Mouse (Mus musculus) spleen, adult 2 months (tissue): ENCODE measurements around the gene Nudt8. TPM values are rescaled to one million over a fixed set of nuclear protein-coding genes. Genes with fewer than 3 reads are reported as not detected.

Experiments used
- DNase-seq, 2 experiments: peaks; one replicate each; pipeline versions ENCODE4 v3.0.0 to v3.0.0-alpha.2; 2012 to 2021; ENCODE audit warnings: low spot score in 2 of 2, low read depth in 1 of 2
- H3K27ac ChIP-seq: fragments of 200-500 bp; 2 replicates; pipeline ENCODE4 v1.5.1; 2012; ENCODE audit warnings: low read length, inconsistent platforms; ENCODE audit not compliant: insufficient read depth
- H3K27me3 ChIP-seq: fragments of 200-500 bp; 2 replicates; pipeline ENCODE4 v1.6.1; 2012; ENCODE audit warnings: mild to moderate bottlenecking, moderate library complexity, low read length, inconsistent platforms; ENCODE audit not compliant: control insufficient read depth, insufficient read depth
- H3K36me3 ChIP-seq: fragments of 200-500 bp; 2 replicates; pipeline ENCODE4 v1.6.1; 2012; ENCODE audit warnings: mild to moderate bottlenecking, low read length, inconsistent platforms; ENCODE audit not compliant: control insufficient read depth, insufficient read depth
- H3K4me1 ChIP-seq: fragments of 200-500 bp; 2 replicates; pipeline ENCODE4 v1.6.1; 2011; ENCODE audit warnings: inconsistent platforms; ENCODE audit not compliant: control insufficient read depth, insufficient read depth, insufficient read length
- H3K4me3 ChIP-seq: fragments of 200-500 bp; 2 replicates; pipeline ENCODE4 v1.5.1; 2011; ENCODE audit warnings: mild to moderate bottlenecking, inconsistent platforms; ENCODE audit not compliant: insufficient read depth, insufficient read length; ENCODE audit errors: extremely low read depth
- CTCF ChIP-seq: fragments of 200-500 bp; IDR thresholded peaks from 2 replicates; pipeline ENCODE4 v1.5.1; 2011; ENCODE audit warnings: mild to moderate bottlenecking, inconsistent platforms; ENCODE audit not compliant: insufficient read depth, insufficient read length, insufficient replicate concordance; ENCODE audit errors: extremely low read depth
- POLR2A ChIP-seq: fragments of 200-500 bp; IDR thresholded peaks from 2 replicates; pipeline ENCODE4 v1.6.1; 2011; ENCODE audit warnings: low read depth, low read length, inconsistent platforms
- WGBS: fragments of 180-500 bp; shearing (Covaris S2); methylation state at CpG from one replicate; pipeline ENCODE4 v1.1.7; 2018; 5-methylcytosine and 5-hydroxymethylcytosine counted together
- polyA plus RNA-seq: library from polyadenylated mRNA; depleted of rRNA; stranded (reverse); fragments of >200 nt; gene quantifications from 2 replicates; pipeline ENCODE4 v1.2.3, GENCODE M21; 2012

The Nudt8 gene
- polyA plus RNA-seq, 1 experiment, result 18.5 TPM

GRCm38 (mm10) chr19:4012432-4013022 lies 12.1 kb downstream of the Nudt8 start, which contains the start of gene Ndufv1:
Ndufv1 (minus strand) TSS chr19:4012806.
- peak; percentile 92 for DNase-seq
- peak; percentile 72 for TF ChIP-seq POLR2A
- TF ChIP-seq CTCF, result peak; percentile 11; the same call in 1 of the 2 replicates
- H3K36me3 ChIP-seq, result peaks cover 13% of the 10 kb centered on the region
- under 1% methylated on average over 45 of the region's 45 CpGs for WGBS
- no peaks in the 10 kb centered on the region for H3K27me3 ChIP-seq
- H3K4me3 ChIP-seq, result peak within 1 kb of the TSS; percentile 84
- peaks cover 9% of the 10 kb centered on the region; the same call in 1 of the 2 replicates for H3K4me1 ChIP-seq
- H3K27ac ChIP-seq, result peak within 1 kb of the TSS; percentile 82

DNA sequence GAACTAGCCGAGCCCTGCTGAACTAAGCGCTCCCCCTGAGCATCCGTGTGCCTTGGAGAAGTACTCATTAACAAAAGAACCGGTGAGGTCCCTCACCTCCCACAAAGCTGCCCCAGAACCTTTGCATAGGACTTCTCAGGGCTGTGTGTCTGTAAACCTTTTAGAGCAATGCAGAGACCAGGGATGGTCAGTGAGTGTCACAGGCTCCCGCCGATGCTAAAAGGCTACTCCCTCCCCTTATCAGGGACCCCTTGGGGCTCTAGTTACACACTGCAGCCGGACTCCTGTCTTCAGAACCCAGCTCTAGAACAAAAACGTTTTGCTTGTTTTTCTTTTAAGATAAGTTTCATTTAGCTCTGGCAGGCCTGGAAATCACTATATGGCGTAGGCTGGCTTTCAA lies 12.7 kb downstream of the Nudt8 start:
- Histone ChIP-seq H3K4me3 (peak overlapping the region; percentile 55), H3K27ac (0 out of 2 replicates have a peak overlapping the region, but pooled peaks have one; percentile 8), H3K27me3 (no peaks in the 10 kb centered on the region), H3K36me3 (peaks cover 10% of the 10 kb centered on the region), H3K4me1 (peaks cover 9% of the 10 kb centered on the region; the same call in 1 of the 2 replicates)
- DNase-seq, result no peak
- no peak for TF ChIP-seq CTCF
- TF ChIP-seq POLR2A, result no peak
- 23% methylated on average over 9 of the region's 9 CpGs for WGBS

DNA sequence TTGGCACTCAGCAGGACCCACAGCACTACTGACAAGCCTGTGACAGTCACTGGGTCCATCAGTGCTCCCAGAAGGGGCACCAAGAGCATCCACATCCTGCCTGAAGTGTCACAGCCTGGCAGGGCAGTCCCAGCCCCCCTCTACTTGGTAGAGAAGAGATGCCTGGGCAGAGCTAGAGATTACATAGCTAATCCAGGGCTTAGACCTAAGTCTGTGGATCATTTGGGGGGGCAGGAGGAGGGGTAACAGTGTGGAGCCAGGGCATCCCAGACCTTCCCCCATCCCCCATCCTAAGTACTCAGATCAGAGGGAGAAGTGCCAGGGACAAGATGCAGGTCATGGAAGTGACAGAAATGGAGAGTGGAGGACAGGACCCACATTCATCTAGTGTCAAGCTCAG lies 14.4 kb downstream of the Nudt8 start:
- no peak overlapping the region for H3K27ac ChIP-seq
- no peaks in the 10 kb centered on the region; the same call in 1 of the 2 replicates for H3K36me3 ChIP-seq
- DNase-seq, result no peak
- TF ChIP-seq CTCF (no peak), POLR2A (no peak)
- peaks cover 9% of the 10 kb centered on the region; the same call in 1 of the 2 replicates for H3K4me1 ChIP-seq
- no peak overlapping the region for H3K4me3 ChIP-seq
- H3K27me3 ChIP-seq, result no peaks in the 10 kb centered on the region

GRCm38 (mm10) chr19:4015635-4016034 lies 15.3 kb downstream of the Nudt8 start:
- Histone ChIP-seq H3K36me3 (no peaks in the 10 kb centered on the region), H3K27me3 (no peaks in the 10 kb centered on the region), H3K4me1 (peaks cover 9% of the 10 kb centered on the region; the same call in 1 of the 2 replicates), H3K27ac (no peak overlapping the region), H3K4me3 (no peak overlapping the region)
- no peak for TF ChIP-seq POLR2A
- no peak for TF ChIP-seq CTCF
- 82% methylated on average over 5 of the region's 5 CpGs for WGBS
- no peak for DNase-seq

- Histone ChIP-seq H3K27me3 (no peaks in the 10 kb centered on the region), H3K4me3 (no peak overlapping the region), H3K27ac (no peak overlapping the region), H3K36me3 (no peaks in the 10 kb centered on the region), H3K4me1 (peaks cover 1% of the 10 kb centered on the region; the same call in 1 of the 2 replicates)
- 85% methylated on average over 10 of the region's 10 CpGs for WGBS
- TF ChIP-seq POLR2A (no peak), CTCF (no peak)
- no peak for DNase-seq
Measured at GRCm38 (mm10) chr19:4017921-4018587, 17.7 kb downstream of the Nudt8 start.

DNA sequence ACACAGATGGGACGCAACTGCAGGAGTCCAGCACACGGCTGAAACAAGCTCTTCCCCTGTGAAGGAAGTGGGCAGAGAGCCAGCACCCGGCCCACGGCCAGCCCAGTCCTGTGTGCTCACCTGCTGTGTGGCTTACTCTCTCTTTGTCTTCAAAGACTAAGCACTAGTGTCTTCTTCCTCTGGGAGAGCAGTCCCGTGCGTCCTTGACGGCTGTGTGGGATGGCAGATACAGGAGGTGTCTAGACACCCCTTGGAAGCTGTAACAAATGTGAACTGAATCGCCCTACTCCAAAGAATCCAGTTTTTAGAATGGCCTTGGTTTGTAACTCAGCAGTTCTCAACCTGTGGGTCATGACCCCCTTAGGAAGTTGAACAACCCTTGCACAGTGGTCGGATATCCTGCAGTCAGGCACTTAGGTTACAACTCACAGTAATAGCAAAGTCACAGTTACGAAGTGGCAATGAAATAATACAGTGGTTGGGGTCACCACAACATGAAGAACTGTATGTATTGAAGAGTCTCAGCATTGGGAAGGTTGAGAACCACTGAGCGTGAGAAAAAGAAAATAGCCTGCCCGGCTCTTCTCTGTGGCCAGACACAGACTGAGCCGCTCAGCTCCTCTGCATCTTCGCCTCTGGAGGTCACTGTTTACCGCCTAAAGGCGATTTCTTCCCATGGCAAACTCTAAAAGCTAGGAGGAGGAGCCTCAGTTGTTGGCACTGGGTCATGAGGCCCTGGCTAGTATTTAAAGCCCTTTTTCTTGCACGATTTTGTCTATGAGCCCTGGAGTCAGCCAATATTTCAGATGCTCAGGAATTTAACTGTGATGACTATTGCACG lies 18.6 kb downstream of the Nudt8 start:
- DNase-seq, result peak in 1 of 2 experiments; percentile 65
- TF ChIP-seq POLR2A (no peak), CTCF (peak; percentile 69; the same call in 1 of the 2 replicates)
- no peaks in the 10 kb centered on the region for H3K4me1 ChIP-seq
- WGBS, result 22% methylated on average over 18 of the region's 18 CpGs
- no peak overlapping the region for H3K27ac ChIP-seq
- no peaks in the 10 kb centered on the region for H3K36me3 ChIP-seq
- H3K27me3 ChIP-seq, result no peaks in the 10 kb centered on the region
- no peak overlapping the region for H3K4me3 ChIP-seq

- WGBS, result 89% methylated on average over 7 of the region's 7 CpGs
- Histone ChIP-seq H3K4me3 (no peak overlapping the region), H3K36me3 (no peaks in the 10 kb centered on the region), H3K27ac (no peak overlapping the region), H3K4me1 (no peaks in the 10 kb centered on the region), H3K27me3 (no peaks in the 10 kb centered on the region)
- no peak for TF ChIP-seq POLR2A
- TF ChIP-seq CTCF, result no peak
- no peak for DNase-seq
Measured at GRCm38 (mm10) chr19:4023185-4023584, 22.8 kb downstream of the Nudt8 start.
